Mouse (Mus musculus): ENCODE measurements around the gene Tenm2. TPM values are rescaled to one million over a fixed set of nuclear protein-coding genes. Genes with fewer than 3 reads are reported as not detected.

Tenm2 gene
- total RNA-seq, 2 experiments from 2014 or later = 0.42 to 2.3 TPM

DNA sequence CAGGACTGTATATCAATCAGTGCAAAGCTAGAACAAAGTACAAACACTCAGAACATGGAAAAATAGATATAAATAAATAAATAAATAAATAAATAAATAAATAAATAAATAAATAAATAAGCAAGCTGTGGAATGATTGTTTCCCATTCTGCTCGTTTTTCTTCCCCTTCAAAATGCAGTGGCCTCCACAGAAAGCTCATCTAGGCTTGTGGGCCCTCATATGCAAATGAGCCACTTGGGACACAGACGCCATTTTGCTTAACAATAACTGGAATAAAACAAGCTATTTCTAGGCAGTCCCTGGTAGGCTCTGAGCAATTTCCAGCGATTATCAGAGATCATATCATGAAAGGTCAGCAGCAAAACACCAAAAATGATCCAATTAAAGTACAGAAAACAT is 672.9 kb downstream of the Tenm2 start:
- no peak for DNase-seq

DNA sequence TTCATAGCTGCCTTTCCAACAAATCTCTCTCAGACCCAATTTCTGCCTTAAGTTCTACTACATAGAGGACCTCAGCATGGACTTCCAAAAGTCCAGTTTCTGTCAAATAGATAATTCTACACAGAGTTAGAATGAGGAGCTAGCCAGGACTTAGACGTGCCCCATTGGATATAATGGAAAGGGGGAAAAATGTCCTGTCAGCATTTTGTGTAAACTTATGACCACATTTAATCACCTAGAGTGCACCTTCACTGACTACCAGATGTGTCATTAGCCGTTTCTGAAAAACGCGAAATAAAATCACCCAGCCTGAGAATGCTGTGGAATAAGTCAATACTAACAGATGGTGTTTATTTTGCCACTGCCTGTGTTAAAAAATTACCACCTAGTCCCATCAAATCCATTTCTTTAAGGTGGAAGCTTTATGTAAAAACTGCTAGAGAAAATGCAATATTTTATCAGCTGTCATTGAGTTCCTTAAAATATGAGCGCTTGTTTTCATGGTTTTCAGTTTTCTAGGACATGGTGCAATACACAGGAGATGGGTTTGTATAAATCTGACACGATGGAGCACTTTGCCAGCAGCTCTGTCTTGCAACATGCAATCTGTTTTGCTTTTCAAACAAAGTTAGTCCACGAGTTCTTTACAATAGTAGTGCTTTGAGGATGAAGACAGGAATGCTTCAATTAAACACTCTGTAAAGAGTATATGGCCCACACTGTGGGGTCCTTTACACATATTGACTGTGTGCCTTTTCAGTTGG is 674.8 kb downstream of the Tenm2 start:
- peak; percentile 3 for DNase-seq

DNA sequence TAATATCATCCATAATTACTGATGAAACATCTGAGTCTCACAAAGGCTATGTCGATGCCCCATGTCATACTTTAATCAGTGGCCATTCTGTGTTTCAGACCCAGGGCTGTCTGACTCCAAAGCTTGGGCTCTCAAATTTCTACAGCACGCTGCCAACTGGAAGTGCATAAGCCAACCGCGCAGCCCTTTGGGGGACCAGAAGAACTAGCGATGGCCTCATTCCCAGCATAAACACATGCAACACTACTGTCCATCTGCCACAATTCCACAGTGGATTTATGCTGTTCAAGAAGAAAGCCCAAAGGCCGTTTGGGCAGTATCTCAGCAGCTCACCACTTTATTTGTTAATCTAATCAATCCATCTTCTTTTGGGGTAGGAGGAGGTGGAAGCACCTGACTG is 678.4 kb downstream of the Tenm2 start:
- DNase-seq = peak; percentile 4

DNA sequence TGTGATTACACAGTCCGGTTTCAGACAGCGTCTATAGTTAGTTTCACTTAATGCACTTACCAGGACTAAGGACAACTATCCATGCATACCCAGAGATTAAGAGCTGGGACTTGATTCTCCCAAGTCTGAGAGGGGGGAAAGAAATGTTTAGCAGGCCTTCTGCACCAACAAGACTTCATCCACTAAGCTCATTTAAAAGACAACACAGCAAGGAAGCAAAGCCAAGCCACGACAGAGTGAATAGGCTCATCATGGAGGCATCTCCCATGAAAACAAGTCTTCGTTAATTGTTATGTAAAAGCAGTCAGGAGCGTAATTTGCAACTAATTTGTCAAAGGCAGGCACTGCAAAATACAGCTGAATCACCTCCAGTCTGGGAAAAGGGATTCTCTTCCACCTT is 682.5 kb downstream of the Tenm2 start:
- DNase-seq = no peak

DNA sequence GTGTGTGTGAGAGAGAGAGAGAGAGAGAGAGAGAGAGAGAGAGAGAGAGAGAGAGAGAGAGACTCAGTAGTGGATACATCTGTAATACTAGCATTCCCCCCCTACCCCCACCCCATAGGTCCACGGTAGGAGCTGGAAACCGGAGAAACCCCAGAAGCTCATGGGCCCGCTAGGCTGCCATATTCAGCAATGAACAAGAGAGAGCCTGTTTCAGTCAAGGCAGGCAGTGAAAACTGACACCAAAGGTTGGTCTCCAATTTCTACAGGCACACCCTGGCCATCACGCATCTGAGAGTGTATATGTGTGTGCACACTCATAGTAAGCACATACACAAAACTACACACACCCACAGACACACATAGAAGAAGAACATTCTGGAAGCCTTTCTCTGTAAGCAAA is 685.1 kb downstream of the Tenm2 start:
- no peak for DNase-seq

DNA sequence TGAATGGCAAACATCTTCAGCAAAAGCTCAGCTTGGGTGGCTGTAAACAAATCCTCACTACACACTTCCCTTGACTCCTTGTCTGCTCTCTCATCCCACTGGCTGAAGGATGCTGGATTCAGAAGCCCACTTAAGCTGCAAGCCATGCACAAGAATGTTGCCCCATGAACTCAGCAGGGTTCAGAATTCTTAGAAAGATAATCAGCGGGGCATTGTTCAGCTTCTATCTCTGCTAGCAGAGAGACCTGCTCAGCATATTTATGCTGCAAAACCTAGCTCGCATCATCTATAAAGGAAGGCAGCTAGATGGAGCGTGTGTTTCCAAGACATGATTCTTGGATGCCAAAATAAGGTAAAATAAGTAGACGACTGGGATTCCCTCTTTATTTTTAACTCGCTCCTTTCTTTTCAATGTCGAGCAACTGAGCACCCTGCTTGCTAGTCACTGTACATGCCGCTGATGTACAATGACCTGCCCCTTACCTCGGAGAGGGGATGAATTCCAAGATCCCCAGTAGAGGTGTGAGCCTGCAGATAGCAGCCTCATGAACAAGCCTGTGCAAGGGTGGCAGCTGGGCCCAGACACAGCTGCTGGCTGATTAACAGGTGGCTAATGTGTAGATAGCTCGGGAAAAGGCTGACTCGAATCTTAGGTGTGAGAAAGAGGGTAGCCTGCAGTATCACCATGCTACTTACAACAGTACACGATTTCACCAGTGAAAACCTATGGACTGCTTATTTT is 686.2 kb downstream of the Tenm2 start:
- DNase-seq = no peak

DNA sequence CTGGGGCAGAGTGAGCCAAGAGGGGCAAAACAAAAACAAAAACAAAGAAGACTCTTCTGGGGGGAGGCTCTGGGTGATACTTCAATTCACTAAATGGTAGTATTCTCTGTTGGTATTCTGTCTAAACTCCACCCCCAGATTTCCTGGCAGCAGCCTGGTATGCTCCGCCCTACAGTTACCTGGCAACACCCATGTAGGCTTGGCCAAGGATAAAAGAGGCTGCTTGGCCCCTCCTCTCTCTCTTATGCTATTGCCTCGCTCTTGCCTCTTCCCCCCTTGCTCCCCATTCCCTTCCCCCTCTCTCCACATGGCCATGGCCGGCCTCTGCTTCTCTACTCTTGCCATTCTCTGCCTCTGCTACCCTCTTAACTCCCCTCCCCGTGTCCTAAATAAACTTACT is 687.6 kb downstream of the Tenm2 start:
- DNase-seq = no peak

DNA sequence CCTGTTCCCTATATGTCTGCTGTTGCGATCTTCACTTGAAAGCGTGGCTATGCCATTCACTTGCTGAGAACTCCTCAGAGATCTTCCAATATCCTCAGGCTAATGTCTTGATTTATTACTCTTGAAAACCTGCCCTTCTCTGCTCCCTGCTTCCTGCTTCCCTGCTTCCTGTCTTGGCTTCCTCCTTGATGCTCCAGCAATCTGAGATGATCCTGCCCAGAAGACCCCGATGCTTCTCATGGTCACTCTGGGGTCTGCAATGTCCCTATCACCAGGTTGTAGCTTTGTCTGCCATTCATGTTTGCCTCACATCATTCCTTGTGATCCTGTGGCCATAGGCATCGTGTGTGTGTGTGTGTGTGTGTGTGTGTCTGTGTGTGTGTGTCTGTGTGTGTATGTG is 697.6 kb downstream of the Tenm2 start:
- no peak for DNase-seq

DNA sequence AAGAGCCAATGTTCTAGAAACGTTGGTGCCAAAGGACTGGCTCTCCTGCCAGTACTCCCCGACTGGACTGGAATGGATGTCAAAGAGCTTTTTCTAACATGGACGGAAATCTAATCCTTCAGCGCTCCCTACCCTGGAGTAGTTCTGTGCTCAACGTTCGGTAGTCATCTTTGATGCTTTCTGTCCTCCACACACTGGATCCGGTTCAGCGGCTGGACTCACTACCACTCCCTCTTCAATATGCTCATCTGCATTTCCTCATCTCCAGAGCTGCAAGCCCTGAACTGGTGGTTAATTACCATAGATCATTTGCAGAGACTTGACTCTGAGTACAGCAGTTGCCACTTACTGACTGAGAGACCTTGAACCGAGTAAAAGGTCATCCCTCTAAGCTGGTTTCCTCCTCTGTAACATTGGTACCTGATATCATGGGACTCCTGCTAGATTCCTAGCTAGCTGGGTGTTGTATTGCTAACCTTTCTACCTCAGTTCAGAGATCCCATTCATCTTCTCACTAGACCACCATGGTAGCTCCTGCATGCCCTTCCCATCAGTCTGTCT is 698.1 kb downstream of the Tenm2 start:
- DNase-seq = no peak

DNA sequence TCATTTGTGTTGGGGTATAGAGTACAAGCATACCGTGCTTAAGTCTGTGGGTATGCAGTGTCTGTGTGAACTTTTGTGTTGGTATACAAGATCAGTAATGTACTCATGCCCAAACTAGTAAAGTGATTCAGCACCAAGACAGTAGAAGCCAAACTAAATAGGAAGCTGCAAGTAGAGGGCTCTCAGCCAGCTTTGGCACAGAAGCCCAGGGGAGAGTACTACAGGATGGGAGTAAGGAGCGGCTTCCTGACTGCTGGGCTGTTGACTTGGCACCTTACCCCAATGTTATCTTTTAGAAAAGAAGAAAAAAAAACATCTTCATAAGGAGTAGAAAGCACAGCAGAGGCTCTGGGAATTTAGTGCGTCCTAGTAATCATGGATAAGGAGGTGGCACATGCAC is 700.2 kb downstream of the Tenm2 start:
- DNase-seq = no peak

DNA sequence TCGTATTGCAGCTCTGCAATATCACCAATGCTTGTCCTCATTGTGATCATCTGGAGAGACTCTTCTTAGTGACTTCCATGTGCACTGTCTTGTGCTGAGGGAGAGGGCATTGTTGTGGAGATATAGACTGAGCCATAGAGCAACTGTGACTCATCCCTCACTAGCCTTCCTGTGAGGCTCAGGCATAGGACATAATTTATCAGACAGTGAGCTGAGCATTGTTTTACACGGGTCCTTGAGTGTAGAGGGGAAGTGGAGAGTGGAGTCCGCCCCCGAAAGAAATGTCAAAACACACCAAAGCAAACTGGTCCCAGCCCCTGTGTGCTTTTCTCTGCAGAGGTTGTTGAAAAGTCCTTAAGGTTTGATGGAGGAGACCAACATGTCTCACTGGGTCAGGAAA is 704.1 kb downstream of the Tenm2 start:
- no peak for DNase-seq

DNA sequence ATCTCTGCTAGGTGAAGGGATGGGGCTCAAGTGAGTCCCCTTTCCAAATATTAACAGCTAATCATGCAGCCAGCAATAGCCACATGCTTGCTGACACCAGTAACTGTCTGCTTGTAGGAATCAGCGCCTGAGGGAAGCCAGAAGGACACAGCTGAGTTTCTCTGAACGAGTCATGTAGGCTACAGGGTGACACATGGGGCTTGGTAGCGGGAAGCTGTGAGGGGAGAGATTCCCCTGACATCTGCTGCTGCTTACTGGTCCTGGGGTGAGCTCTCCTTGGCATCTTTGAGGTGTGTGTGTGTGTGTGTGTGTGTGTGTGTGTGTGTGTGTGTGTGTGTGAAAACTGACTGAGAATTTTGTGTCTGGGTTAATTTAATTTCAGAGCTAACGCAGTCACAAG is 708.3 kb downstream of the Tenm2 start:
- DNase-seq = no peak

DNA sequence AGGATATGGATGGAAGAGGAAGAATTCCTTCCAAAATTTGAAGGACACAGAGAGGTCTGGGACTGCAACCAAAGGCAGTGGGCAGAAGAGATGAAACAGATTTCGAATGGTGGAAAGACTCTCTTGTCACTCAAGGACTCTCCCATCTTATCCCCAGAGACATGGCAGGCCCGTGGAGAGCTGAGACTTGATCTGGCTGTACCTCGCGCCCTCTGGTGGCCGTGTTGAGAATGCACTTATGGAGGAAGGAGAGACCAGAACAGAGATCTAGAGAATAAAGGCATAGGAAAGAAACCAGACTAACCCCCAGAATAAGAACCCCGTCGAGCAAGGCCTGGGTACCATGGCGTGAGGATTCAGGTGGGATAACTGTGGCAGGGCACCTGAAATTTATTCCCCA is 709.4 kb downstream of the Tenm2 start:
- DNase-seq = peak; percentile 88

DNA sequence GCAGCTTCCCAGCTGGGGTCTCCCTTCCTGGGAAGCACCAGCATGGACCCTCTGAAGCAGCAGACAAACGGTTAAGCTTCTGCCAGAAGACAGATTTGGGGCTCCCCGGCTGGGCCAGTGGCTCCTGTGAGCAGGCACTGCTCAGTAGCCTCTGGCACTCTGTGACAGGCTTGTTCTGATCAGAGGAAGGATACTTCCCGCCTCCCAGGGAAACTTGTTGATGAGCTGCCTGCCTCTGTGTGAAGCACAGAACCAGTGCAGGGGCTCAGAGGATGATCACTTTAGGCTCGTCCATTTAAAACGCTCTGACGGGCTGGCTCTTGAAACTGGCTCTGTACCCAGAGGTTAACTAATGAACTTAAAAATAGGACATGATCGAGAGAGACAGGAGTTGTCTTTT is 723.3 kb downstream of the Tenm2 start:
- no peak for DNase-seq

DNA sequence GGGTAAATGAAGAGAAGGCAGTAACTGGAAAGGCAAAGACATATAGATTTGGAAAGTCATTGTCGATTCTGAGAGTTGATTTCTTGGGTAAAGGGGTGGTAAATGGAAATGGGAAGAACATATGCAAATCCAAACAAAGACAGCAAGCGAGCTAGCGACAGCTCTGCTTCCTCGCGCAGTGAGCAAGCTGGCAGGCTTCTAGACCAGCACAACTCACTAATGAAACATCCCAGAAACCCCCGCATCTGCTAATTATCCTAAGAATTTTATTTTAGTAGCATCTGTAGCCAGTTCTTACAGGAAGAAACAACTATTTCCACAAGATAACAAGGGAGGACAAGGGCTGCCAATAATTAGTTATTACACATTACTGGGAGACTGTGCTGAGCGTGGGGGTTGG is 727.5 kb downstream of the Tenm2 start:
- DNase-seq = no peak

DNA sequence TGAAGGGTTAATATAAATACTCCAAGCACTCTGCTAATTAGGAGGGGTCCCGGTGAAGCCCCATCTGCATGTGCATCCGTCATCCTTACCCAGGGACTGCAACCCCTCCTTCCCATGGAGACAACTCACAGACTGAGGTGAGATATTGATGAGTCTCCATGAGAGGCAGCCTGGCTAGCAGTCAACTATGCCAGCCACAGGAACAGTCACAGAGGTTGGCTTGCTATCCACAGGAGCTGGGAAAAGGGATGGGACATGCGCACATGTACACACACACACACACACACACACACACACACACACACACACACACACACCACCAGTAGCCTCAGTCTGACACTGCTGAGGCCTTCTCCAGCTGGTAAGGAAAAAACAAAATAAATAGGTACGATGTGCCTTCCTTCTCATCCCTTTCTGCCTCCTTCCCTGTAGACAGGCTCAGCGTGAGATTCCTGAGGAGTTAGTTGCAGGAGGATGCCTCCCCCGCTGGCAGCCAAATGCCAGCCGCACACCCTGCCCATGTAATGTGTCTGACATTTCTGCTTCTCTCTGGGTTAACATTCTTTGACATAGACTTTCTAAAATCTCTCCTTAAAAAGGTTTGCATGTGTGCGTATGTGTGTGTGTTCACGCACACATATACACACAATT is 740.7 kb downstream of the Tenm2 start:
- DNase-seq = no peak

DNA sequence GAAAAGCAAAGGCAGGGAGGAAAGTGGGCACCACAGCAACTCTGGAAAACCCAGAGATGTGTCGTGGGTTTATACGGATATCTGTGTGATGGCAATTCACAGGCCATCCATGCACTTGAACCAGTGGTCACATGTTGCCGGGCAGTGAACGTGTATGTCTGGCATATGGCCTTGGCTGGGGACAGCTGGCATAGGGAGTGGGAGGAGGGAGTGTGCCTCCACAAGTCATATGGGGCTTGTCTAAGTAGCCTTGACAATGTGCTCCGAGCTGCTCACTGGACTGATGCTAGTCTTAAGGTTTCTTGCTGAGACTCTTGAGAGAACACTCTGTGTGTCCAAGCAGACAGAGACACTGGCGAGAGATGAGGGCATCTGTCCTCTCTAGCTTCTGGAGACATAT is 743.5 kb downstream of the Tenm2 start:
- DNase-seq = no peak

DNA sequence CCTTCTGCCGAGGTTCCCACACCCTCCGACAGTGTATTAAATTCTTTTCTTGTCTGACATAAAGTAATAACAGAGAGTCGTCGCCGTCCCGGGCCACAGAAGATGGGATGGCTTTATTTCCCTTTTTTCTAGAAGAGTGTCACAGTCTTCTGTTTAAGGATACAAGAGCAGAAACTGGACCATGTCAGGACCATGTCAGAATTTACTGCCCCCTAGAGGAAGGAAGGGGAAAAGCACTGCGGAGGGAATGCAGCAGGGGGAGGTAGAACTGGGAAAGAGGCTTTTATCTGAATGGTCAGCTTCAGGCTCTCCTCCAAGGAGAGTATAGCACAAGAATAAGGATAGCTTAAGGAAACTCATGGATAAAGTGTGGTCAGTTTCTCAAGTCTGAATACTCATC is 745.7 kb downstream of the Tenm2 start:
- DNase-seq = peak; percentile 32

DNA sequence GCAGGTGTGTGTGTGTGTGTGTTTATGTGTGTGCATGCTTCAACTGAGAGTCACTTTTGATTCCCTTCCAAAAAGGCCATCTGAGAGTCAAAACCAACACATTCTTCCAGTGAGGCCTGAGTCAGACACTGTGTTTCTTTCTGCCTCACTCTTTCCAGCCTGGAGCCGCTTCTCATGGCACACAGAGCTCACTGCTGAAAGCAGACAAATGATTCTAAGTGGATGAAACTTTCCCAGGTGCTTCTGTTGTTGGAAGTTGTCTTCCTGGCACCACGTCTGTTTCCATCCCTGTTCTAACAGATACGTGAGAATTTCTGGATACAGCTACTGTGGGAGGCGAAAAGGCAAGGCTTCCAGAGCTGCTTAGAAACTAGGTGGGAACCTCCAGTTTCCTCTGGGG is 747.1 kb downstream of the Tenm2 start:
- DNase-seq = no peak

DNA sequence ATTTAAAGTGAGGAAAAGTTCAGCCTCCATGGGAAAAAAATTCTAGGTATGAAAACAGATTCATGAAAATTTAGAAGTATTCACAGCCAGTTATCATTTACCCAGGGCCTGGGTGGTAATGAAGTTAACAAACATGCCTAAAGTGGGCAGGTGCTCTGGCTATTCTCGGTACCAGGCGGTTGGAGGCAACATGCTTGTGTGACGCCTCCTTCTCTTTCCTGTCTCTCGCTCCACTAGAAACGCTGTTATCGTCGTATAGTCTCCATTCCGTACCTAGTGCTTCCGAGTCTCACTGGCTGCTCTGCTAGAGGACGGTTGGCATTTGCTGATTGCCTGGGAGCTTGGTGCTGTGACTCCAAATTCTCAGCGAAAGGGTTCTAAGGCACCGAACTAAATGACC is 749.7 kb downstream of the Tenm2 start:
- DNase-seq = no peak

DNA sequence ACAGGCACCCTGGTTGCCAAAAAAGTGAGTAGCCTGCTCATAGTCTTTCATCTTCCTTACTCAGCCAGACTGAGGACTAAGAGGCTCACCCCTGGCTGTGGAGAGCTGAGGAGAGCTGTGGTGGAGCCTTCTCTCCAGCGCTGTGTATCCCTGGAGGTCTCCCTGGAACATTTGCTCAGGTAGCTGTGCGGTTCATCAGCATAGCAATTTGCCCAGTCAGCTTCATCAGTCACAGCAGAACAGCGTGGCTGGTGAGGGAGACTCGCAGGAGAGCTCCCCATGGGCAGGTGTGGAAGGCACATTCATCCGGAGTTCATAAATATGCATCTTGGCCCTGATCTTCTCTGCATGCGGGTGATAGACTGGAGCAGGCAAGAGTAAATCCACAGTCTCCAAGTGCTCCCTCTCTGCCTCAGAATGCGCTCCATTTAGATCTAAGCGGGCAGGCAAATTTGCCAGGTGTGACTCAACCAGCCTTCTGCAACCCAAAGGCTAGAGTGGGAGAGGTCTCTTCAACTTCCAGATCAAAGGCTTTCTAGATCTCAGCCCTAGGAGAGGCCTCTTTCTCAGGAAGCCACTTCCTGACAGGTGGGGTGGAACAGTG is 751.2 kb downstream of the Tenm2 start:
- DNase-seq = no peak

DNA sequence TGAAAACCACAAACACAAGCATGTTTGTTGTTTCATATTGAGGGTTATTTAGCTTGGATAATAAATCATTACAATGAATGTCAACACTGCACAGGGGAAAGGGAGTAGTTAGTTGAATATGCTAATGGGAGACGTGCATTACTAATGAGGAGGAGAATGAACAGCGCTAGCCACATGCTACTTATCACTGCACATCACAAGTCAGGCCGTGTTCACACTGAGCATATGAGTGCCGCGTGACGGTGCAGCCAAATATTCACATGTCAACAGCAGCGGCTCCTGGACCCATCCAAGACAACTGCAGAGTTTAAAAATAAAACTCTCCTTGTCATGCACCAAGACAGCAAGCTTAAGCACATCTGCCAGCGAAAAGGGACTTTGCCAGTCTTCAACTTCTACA is 753.6 kb downstream of the Tenm2 start:
- no peak for DNase-seq

DNA sequence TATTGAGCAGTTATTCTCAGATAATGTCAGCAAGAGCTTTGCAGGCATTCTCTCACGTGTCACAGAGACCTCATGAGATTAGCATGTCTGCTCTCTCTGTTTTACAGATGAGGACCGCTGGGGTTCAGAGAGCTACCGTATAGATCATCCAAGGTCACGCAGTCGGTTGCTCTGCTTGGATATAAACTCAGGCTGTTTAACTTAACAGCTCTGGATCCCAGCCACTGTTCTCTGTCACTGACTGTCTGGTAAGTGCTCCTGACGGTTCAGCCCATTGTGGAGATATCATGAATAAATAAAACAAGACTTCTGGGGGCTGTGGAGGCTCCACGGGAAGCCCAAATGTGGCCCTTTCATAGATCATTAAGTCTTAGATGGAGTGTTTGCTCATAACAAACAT is 754.2 kb downstream of the Tenm2 start:
- no peak for DNase-seq
